Mouse (Mus musculus): ENCODE measurements around the gene Dnajb11. TPM values are rescaled to one million over a fixed set of nuclear protein-coding genes. Genes with fewer than 3 reads are reported as not detected.

Gene Dnajb11
- polyA plus RNA-seq (2015; fragmentation: Nextera tagmentation; extraction: Ambion mirVana) = 93.9 and 96.9 TPM in 2 replicates

- Histone ChIP-seq H3K4me3 (peak within 1 kb of the TSS; percentile 94), H3K4me2 (peak within 1 kb of the TSS; percentile 86), H3K9ac (peak within 1 kb of the TSS; percentile 91), H3K9me3 (no peaks in the 10 kb centered on the region), H3K4me1 (peaks cover 19% of the 10 kb centered on the region), H3K27ac (peak within 1 kb of the TSS; percentile 78), H3K27me3 (replicated peaks) (no peaks in the 10 kb centered on the region), H3K36me3 (replicated peaks) (peaks cover 7% of the 10 kb centered on the region; the same call in 1 of the 2 replicates)
- peak; percentile 99 for ATAC-seq (replicated peaks)
- WGBS = under 1% methylated on average over 62 of the region's 62 CpGs
Observed at GRCm38 (mm10) chr16:22857431-22858113, at the start of gene Dnajb11, which contains the start of gene Tbccd1. Dnajb11 (plus strand) TSS chr16:22857845. Tbccd1 (minus strand) TSS chr16:22857669.

- Histone ChIP-seq H3K36me3 (replicated peaks) (no peaks in the 10 kb centered on the region), H3K27me3 (replicated peaks) (peaks cover 15% of the 10 kb centered on the region), H3K9me3 (no peaks in the 10 kb centered on the region), H3K27ac (no peak within 1 kb of the TSS), H3K4me3 (no peak within 1 kb of the TSS), H3K9ac (no peak within 1 kb of the TSS), H3K4me1 (no peaks in the 10 kb centered on the region), H3K4me2 (no peak within 1 kb of the TSS)
- ATAC-seq (replicated peaks) = no peak
- 77% methylated on average over 2 of the region's 2 CpGs for WGBS
Observed at GRCm38 (mm10) chr16:22811477-22811876, 46.2 kb upstream of the Dnajb11 start, which contains the start of gene Crygs. Crygs (minus strand) TSS chr16:22811577.

DNA sequence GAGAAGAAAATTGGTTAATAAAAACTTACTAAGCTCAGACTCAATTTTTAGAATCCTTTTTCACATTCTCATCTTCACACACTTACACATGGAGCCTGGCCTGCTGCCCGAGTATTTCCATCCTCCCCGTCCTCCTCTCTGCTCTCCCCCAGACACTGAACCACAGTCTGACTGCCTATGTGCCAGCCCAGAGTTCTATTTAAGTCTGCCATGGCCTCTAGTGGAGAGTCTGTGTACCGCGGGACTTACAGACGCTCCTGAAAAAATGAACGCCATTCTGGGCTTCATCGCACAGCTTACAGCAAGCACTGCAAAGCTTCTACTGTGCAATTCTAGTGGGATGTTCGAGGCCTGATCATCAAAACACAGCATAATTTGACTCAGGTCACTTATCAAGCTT is 36.9 kb upstream of the Dnajb11 start:
- WGBS = 47% methylated on average over 8 of the region's 8 CpGs
- Histone ChIP-seq H3K4me3 (no peak overlapping the region), H3K27ac (no peak overlapping the region), H3K4me2 (no peak overlapping the region), H3K9me3 (no peaks in the 10 kb centered on the region), H3K9ac (no peak overlapping the region), H3K27me3 (replicated peaks) (no peaks in the 10 kb centered on the region), H3K4me1 (no peaks in the 10 kb centered on the region), H3K36me3 (replicated peaks) (peaks cover 6% of the 10 kb centered on the region; the same call in 1 of the 2 replicates)
- peak; percentile 58; the same call in 1 of the 2 replicates for ATAC-seq (replicated peaks)

- no peak overlapping the region for H3K4me2 ChIP-seq
- no peak overlapping the region for H3K27ac ChIP-seq
- ATAC-seq (replicated peaks) = no peak
- no peaks in the 10 kb centered on the region for H3K4me1 ChIP-seq
- H3K9ac ChIP-seq = no peak overlapping the region
- 92% methylated on average over 3 of the region's 3 CpGs for WGBS
- H3K9me3 ChIP-seq = no peaks in the 10 kb centered on the region
- no peaks in the 10 kb centered on the region for H3K27me3 ChIP-seq (replicated peaks)
- no peak overlapping the region for H3K4me3 ChIP-seq
- H3K36me3 ChIP-seq (replicated peaks) = no peaks in the 10 kb centered on the region; the same call in 1 of the 2 replicates
Observed at GRCm38 (mm10) chr16:22832932-22833525, 24.6 kb upstream of the Dnajb11 start.

GRCm38 (mm10) chr16:22839146-22839857 is 18.3 kb upstream of the Dnajb11 start:
- ATAC-seq (replicated peaks) = no peak
- Histone ChIP-seq H3K27me3 (replicated peaks) (no peaks in the 10 kb centered on the region), H3K9ac (no peak overlapping the region), H3K36me3 (replicated peaks) (no peaks in the 10 kb centered on the region), H3K4me1 (peaks cover 6% of the 10 kb centered on the region), H3K4me3 (no peak overlapping the region), H3K4me2 (no peak overlapping the region), H3K27ac (no peak overlapping the region), H3K9me3 (no peaks in the 10 kb centered on the region)
- 96% methylated on average over 3 of the region's 3 CpGs for WGBS

DNA sequence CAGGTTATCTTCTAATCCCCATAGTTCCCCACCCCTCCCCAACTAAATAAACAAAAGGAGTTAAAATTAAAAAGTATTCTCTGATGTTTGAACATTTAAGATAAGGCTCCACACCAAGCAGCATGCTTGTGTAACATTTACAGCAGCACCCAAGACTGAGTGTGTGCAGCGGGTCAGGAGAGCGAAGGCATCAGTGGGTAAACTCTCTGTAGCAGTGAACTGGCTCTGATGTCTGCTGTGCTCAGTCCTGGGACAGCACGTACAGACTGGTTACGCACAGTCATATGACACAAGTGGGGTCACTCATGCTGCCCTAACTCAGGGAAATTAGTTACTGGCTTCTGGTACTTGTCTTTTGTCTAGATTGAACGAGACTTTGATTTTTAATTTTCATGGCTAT is 14.8 kb upstream of the Dnajb11 start:
- no peaks in the 10 kb centered on the region for H3K27me3 ChIP-seq (replicated peaks)
- WGBS = 91% methylated on average over 5 of the region's 5 CpGs
- no peak overlapping the region for H3K27ac ChIP-seq
- H3K9ac ChIP-seq = no peak overlapping the region
- H3K9me3 ChIP-seq = no peaks in the 10 kb centered on the region
- no peak overlapping the region for H3K4me2 ChIP-seq
- H3K4me1 ChIP-seq = peaks cover 13% of the 10 kb centered on the region
- H3K4me3 ChIP-seq = no peak overlapping the region
- H3K36me3 ChIP-seq (replicated peaks) = no peaks in the 10 kb centered on the region
- ATAC-seq (replicated peaks) = no peak

DNA sequence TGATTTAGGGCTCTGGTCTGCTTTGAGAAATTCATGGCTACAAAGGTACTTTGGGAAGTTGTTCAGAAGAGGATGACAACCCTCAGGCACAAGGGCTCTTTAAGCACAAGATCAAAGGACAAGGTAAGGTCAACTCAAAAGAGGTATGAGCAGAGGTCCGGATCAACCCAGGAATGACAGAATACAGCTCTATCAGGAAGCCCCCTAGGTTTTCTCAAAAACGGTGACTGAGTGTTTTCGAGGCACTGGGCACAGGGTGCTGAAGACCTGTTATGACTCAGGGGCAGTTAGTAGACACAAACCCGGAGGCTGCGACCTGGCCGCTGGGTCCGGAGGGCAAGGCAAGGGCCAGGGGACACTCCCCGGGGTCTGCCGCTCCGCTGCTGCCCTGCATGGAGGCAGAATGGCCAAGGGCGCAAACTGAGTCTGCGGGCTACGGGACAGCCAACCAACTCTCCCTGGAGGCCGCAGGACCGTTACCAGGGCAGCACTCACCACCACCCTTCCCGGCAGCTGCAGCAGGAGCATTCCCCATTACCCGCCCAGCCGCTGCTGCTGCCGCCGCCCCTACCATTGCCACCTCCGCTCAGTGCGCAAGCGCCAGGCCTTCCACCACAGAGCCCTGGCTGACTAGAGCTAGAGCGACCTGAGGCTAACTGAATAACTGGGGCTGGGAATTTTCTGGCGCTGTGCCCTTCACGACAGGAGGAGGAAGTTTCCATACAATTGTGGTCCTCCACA is 13.4 kb upstream of the Dnajb11 start:
- WGBS = 5% methylated on average over 25 of the region's 26 CpGs
- H3K9ac ChIP-seq = peak overlapping the region; percentile 78
- ATAC-seq (replicated peaks) = peak; percentile 98
- H3K4me1 ChIP-seq = peaks cover 13% of the 10 kb centered on the region
- H3K4me3 ChIP-seq = peak overlapping the region; percentile 62
- H3K4me2 ChIP-seq = peak overlapping the region; percentile 97
- no peaks in the 10 kb centered on the region for H3K27me3 ChIP-seq (replicated peaks)
- H3K27ac ChIP-seq = peak overlapping the region; percentile 63
- H3K9me3 ChIP-seq = no peaks in the 10 kb centered on the region
- H3K36me3 ChIP-seq (replicated peaks) = no peaks in the 10 kb centered on the region

DNA sequence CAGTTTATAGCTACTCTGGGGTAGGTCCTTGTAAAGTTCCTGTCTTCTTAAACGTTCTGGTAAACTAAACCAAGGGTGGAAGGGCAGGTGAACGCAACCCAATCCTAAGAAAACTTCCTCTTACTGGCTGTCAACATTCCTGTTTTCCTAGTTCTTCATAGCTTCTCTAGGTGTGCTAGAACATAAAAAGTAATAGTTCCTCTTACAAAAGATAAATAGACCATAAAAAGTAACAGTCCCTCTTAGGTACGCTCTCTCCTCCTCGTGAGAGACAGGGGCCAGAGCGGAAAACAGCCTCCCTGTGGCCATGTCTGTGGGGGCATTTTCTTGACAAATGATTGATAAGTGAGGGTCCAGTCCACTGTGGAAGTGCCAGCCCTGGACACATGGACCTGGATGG is 12.8 kb upstream of the Dnajb11 start:
- H3K9ac ChIP-seq = peak overlapping the region; percentile 78
- peak overlapping the region; percentile 97 for H3K4me2 ChIP-seq
- peak overlapping the region; percentile 63 for H3K27ac ChIP-seq
- WGBS = 80% methylated on average over 5 of the region's 5 CpGs
- H3K4me1 ChIP-seq = peaks cover 13% of the 10 kb centered on the region
- no peaks in the 10 kb centered on the region for H3K9me3 ChIP-seq
- H3K36me3 ChIP-seq (replicated peaks) = no peaks in the 10 kb centered on the region
- ATAC-seq (replicated peaks) = peak; percentile 38; the same call in 1 of the 2 replicates
- H3K4me3 ChIP-seq = peak overlapping the region; percentile 62
- H3K27me3 ChIP-seq (replicated peaks) = no peaks in the 10 kb centered on the region

- Histone ChIP-seq H3K4me1 (peaks cover 13% of the 10 kb centered on the region), H3K9ac (no peak overlapping the region), H3K9me3 (no peaks in the 10 kb centered on the region), H3K27me3 (replicated peaks) (no peaks in the 10 kb centered on the region), H3K4me3 (no peak overlapping the region), H3K36me3 (replicated peaks) (no peaks in the 10 kb centered on the region), H3K27ac (no peak overlapping the region), H3K4me2 (no peak overlapping the region)
- WGBS = 87% methylated on average over 4 of the region's 4 CpGs
- ATAC-seq (replicated peaks) = no peak
Observed at GRCm38 (mm10) chr16:22845481-22845880, 12.2 kb upstream of the Dnajb11 start.

DNA sequence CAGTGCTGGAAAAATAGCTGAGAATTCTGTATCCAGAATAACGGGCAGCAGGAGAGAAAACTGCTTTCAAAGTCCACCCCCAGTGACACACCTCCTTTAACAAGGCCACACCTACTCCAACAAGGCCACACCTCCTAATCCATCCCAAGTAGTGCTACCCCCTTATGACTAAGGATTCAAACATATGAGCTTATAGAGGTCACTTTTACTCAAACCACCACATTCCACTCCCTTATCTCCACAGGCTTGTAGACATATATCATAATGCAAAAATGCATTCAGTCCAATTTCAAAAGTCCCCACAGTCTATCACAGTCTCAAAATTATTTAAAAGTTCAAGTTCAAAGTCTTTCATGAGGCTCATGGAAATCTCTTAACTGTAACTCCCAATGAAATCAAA is 10.0 kb upstream of the Dnajb11 start:
- no peak for ATAC-seq (replicated peaks)
- Histone ChIP-seq H3K4me3 (no peak overlapping the region), H3K9ac (no peak overlapping the region), H3K9me3 (no peaks in the 10 kb centered on the region), H3K27ac (no peak overlapping the region), H3K27me3 (replicated peaks) (no peaks in the 10 kb centered on the region), H3K4me1 (peaks cover 13% of the 10 kb centered on the region), H3K36me3 (replicated peaks) (no peaks in the 10 kb centered on the region), H3K4me2 (no peak overlapping the region)
- 95% methylated on average over 1 of the region's 1 CpGs for WGBS

DNA sequence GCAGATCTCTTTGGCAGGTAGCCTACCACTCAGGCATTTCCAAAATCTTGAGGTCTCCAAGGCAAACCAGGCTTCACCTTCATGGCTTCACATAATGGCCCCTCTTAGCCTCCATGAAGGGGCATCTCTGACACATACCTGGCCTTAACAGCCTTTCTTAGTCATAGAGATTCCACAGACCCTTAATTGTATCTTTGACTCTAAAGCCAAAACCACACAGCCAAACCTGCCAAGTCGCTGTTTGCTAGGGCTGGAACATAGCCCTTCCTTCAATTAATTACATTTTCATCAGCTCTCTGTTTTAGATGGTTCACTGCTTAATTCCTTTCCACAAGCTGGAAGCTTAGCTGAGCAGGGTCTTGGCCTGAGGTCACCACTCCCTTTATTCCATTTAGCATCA is 9.3 kb upstream of the Dnajb11 start:
- Histone ChIP-seq H3K9me3 (no peaks in the 10 kb centered on the region), H3K9ac (no peak overlapping the region), H3K36me3 (replicated peaks) (no peaks in the 10 kb centered on the region), H3K27me3 (replicated peaks) (no peaks in the 10 kb centered on the region), H3K4me2 (no peak overlapping the region), H3K27ac (no peak overlapping the region), H3K4me1 (peaks cover 13% of the 10 kb centered on the region), H3K4me3 (no peak overlapping the region)
- 91% methylated on average over 1 of the region's 1 CpGs for WGBS
- ATAC-seq (replicated peaks) = no peak

- H3K9me3 ChIP-seq = no peaks in the 10 kb centered on the region
- H3K4me2 ChIP-seq = no peak overlapping the region
- H3K4me3 ChIP-seq = no peak overlapping the region
- no peak overlapping the region for H3K27ac ChIP-seq
- H3K9ac ChIP-seq = no peak overlapping the region
- H3K4me1 ChIP-seq = peaks cover 9% of the 10 kb centered on the region
- 0 out of 2 replicates have a peak, but pooled peaks cover 3% of the 10 kb centered on the region for H3K36me3 ChIP-seq (replicated peaks)
- ATAC-seq (replicated peaks) = no peak
- no peaks in the 10 kb centered on the region for H3K27me3 ChIP-seq (replicated peaks)
- 91% methylated on average over 4 of the region's 4 CpGs for WGBS
Observed at GRCm38 (mm10) chr16:22852709-22853108, 4.9 kb upstream of the Dnajb11 start.

All from midbrain, embryonic 15.5 days (tissue).